Mouse (Mus musculus) MEL (cell line): ENCODE measurements at regions not wholly inside any gene's neighbourhood (a gene's known extent, or its start where the extent isn't known, plus 50 kb on each side); places are given as distances from the start of the nearest gene placed in this dataset.

ENCODE experiments used
- CTCF ChIP-seq, 3 experiments: IDR thresholded peaks in 2 of 3; conservative IDR thresholded peaks in 1 of 3; 2 replicates each; pipeline ENCODE4 v1.5.1; 2011 to 2012; ENCODE audit warnings: low read length in 3 of 3, low read depth in 2 of 3, mild to moderate bottlenecking in 2 of 3, improper control_type of control experiment in 1 of 3, inconsistent platforms in 1 of 3, mixed read lengths in 1 of 3, moderate library complexity in 1 of 3; ENCODE audit not compliant: control insufficient read depth in 1 of 3, insufficient read depth in 1 of 3, poor library complexity in 1 of 3, severe bottlenecking in 1 of 3
- E2F4 ChIP-seq: IDR thresholded peaks from 2 replicates; pipeline ENCODE4 v1.6.1; 2011; ENCODE audit warnings: low read depth, low read length, improper control_type of control experiment, borderline replicate concordance
- EP300 ChIP-seq, 2 experiments: IDR thresholded peaks; 2 replicates each; pipeline ENCODE4 v1.6.1; 2011; ENCODE audit warnings: improper control_type of control experiment in 2 of 2, low read length in 2 of 2, low read depth in 1 of 2, mild to moderate bottlenecking in 1 of 2
- POLR2A ChIP-seq, 2 experiments: IDR thresholded peaks; 2 replicates each; pipeline ENCODE4 v1.6.1; 2011 to 2012; ENCODE audit warnings: low read length in 2 of 2, mild to moderate bottlenecking in 2 of 2, control low read depth in 1 of 2, improper control_type of control experiment in 1 of 2, low read depth in 1 of 2, moderate library complexity in 1 of 2; ENCODE audit not compliant: control insufficient read depth in 1 of 2, insufficient read depth in 1 of 2, poor library complexity in 1 of 2
- TCF12 ChIP-seq: IDR thresholded peaks from 2 replicates; pipeline ENCODE4 v1.6.1; 2014; ENCODE audit warnings: low read depth, mild to moderate bottlenecking, inconsistent platforms, low read length, improper control_type of control experiment, moderate library complexity

- no peak for TF ChIP-seq CTCF (IDR thresholded peaks at IDR 0.05 in 2 of 3, conservative IDR thresholded peaks at IDR 0.05 in 1 of 3; ENCODE audit: control insufficient read depth in 1 of 3, insufficient read depth in 1 of 3, low read depth in 2 of 3, low read length in 3 of 3, poor library complexity in 1 of 3, severe bottlenecking in 1 of 3)
- no peak for TF ChIP-seq EP300 (IDR thresholded peaks at IDR 0.05; ENCODE audit: low read depth in 1 of 2, low read length in 2 of 2)
- no peak for TF ChIP-seq TCF12
- TF ChIP-seq POLR2A (IDR thresholded peaks at IDR 0.05; ENCODE audit: control insufficient read depth in 1 of 2, insufficient read depth in 1 of 2, low read depth in 1 of 2, low read length in 2 of 2, poor library complexity in 1 of 2): no peak
- no peak for TF ChIP-seq E2F4
These were observed 583.5 kb downstream of the Slitrk6 start for GRCm38 (mm10) chr14:110171162-110172117.
